Mouse (Mus musculus) spleen, postnatal 36 days (tissue): Measurements from ENCODE around the gene Gpn2.
A peak's percentile ranks its signal among the peaks of the same experiment; 100 is the strongest.

Experiments
- DNase-seq, 2 experiments: peaks; one replicate each; pipeline ENCODE4 v3.0.0; 2022; ENCODE audit warnings: low spot score in 2 of 2, mixed read lengths in 1 of 2

Gpn2 gene

GRCm38 (mm10) chr4:133595538-133595937 lies 11.4 kb downstream of the Gpn2 start:
- peak in 1 of 2 experiments; percentile 46 for DNase-seq

- DNase-seq, result peak; percentile 46 to 59
These were observed 11.9 kb downstream of the Gpn2 start for GRCm38 (mm10) chr4:133596084-133596483.

GRCm38 (mm10) chr4:133598616-133599015 lies 14.5 kb downstream of the Gpn2 start:
- DNase-seq, result no peak

GRCm38 (mm10) chr4:133599116-133599515 lies 15.0 kb downstream of the Gpn2 start:
- no peak for DNase-seq

GRCm38 (mm10) chr4:133599571-133600073 lies 15.5 kb downstream of the Gpn2 start:
- DNase-seq, result peak; percentile 93 to 95

GRCm38 (mm10) chr4:133600306-133600705 lies 16.1 kb downstream of the Gpn2 start:
- DNase-seq, result no peak

- peak; percentile 63 to 70 for DNase-seq
These were observed 17.6 kb downstream of the Gpn2 start, which contains the start of gene Sfn for GRCm38 (mm10) chr4:133601721-133602218. Sfn (minus strand) TSS chr4:133602168.

- DNase-seq, result no peak
These were observed 18.9 kb downstream of the Gpn2 start for GRCm38 (mm10) chr4:133603056-133603455.

- DNase-seq, result no peak
These were observed 20.0 kb downstream of the Gpn2 start for GRCm38 (mm10) chr4:133604175-133604574.

GRCm38 (mm10) chr4:133604856-133605255 lies 20.7 kb downstream of the Gpn2 start:
- DNase-seq, result no peak

GRCm38 (mm10) chr4:133605330-133605729 lies 21.2 kb downstream of the Gpn2 start:
- DNase-seq, result no peak

- DNase-seq, result no peak
These were observed 23.1 kb downstream of the Gpn2 start for GRCm38 (mm10) chr4:133607284-133607683.

- peak; percentile 81 to 84 for DNase-seq
These were observed 25.6 kb downstream of the Gpn2 start for GRCm38 (mm10) chr4:133609719-133610118.

GRCm38 (mm10) chr4:133611815-133612214 lies 27.7 kb downstream of the Gpn2 start:
- DNase-seq, result no peak

GRCm38 (mm10) chr4:133612416-133612815 lies 28.3 kb downstream of the Gpn2 start:
- no peak for DNase-seq

- no peak for DNase-seq
These were observed 28.9 kb downstream of the Gpn2 start for GRCm38 (mm10) chr4:133613026-133613425.

GRCm38 (mm10) chr4:133613867-133614266 lies 29.7 kb downstream of the Gpn2 start:
- no peak for DNase-seq

- DNase-seq, result peak; percentile 65 to 69
These were observed 30.2 kb downstream of the Gpn2 start for GRCm38 (mm10) chr4:133614274-133614761.

GRCm38 (mm10) chr4:133615416-133615815 lies 31.3 kb downstream of the Gpn2 start:
- no peak for DNase-seq

- no peak for DNase-seq
These were observed 33.8 kb downstream of the Gpn2 start for GRCm38 (mm10) chr4:133617936-133618335.

GRCm38 (mm10) chr4:133619473-133620136 lies 35.4 kb downstream of the Gpn2 start:
- peak; percentile 62 to 63 for DNase-seq

GRCm38 (mm10) chr4:133620668-133621067 lies 36.5 kb downstream of the Gpn2 start:
- peak; percentile 71 for DNase-seq

- peak; percentile 73 to 77 for DNase-seq
These were observed 38.1 kb downstream of the Gpn2 start for GRCm38 (mm10) chr4:133622161-133622695.
